In the genomic region with DNA sequence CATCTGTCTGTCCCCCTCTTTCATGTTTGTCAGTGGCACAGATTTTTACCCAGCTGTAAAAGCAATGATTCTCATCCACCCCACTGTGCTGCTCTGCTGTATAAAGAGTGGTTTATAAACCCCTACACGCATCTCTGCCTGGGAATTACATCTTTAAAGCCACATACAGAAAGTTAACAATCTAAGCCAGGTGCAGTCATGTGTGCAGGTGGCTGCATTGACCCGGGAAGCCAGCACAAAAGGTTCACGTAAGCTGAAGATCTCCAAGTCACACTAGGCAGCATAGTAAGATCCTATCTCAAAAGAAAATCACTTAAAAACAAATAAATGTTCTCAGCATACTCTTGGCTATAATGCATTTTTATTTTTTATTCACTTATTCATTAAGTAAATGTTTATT, we compare ENCODE assay signal across 8 mouse cellular contexts. TPM values are rescaled to one million over a fixed set of nuclear protein-coding genes. Genes with fewer than 3 reads are reported as not detected.
A peak's percentile ranks its signal among the peaks of the same experiment; 100 is the strongest.
DNase-seq lines count a peak whose midpoint lies in the region; ATAC-seq and TF ChIP-seq lines count a peak whose summit lies in the region.

No protein-coding gene starts in this region.

- DNase-seq in heart, adult 2 months = no peak
- DNase-seq in midbrain, embryonic 11.5 days (ENCODE audit: low spot score, missing footprints) = no peak
- DNase-seq in limb, embryonic 10.5 days (ENCODE audit: low spot score) = no peak
- no peak for DNase-seq in spleen, postnatal 10 days (ENCODE audit: low spot score in 2 of 2)
- no peak for DNase-seq in adrenal gland, postnatal 4 days (ENCODE audit: low spot score in 2 of 2)

- no peak for TF ChIP-seq CTCF in heart, adult 2 months (IDR thresholded peaks at IDR 0.05)
- TF ChIP-seq CTCF in small intestine, adult 2 months (IDR thresholded peaks at IDR 0.05; ENCODE audit: extremely low read depth, insufficient read length, insufficient replicate concordance, low read depth, low read length) = no peak

- H3K4me2 ChIP-seq in heart, embryonic 13.5 days = peak overlapping the region; percentile 76
- H3K4me2 ChIP-seq in midbrain, embryonic 11.5 days = peak overlapping the region; percentile 26; the same call in 1 of the 2 replicates
- no peak overlapping the region; the same call in 1 of the 2 replicates for H3K4me2 ChIP-seq in midbrain, embryonic 13.5 days (replicated peaks)

- no peak for TF ChIP-seq POLR2A in heart, adult 2 months (IDR thresholded peaks at IDR 0.05; ENCODE audit: insufficient read depth, low read depth, low read length)
- TF ChIP-seq POLR2A in small intestine, adult 2 months (IDR thresholded peaks at IDR 0.05; ENCODE audit: low read depth, low read length) = no peak

- no peaks in the 10 kb centered on the region for H3K27me3 ChIP-seq in heart, embryonic 13.5 days (replicated peaks)
- H3K27me3 ChIP-seq in heart, adult 2 months (ENCODE audit: control insufficient read depth, insufficient read depth, low read length) = no peaks in the 10 kb centered on the region
- no peaks in the 10 kb centered on the region for H3K27me3 ChIP-seq in midbrain, embryonic 11.5 days (ENCODE audit: control insufficient read depth, insufficient read depth, low read length)
- no peaks in the 10 kb centered on the region for H3K27me3 ChIP-seq in midbrain, embryonic 13.5 days
- H3K27me3 ChIP-seq in limb, embryonic 10.5 days (ENCODE audit: low read depth, poor library complexity, severe bottlenecking) = no peaks in the 10 kb centered on the region
- no peaks in the 10 kb centered on the region for H3K27me3 ChIP-seq in small intestine, adult 2 months (ENCODE audit: control insufficient read depth, insufficient read depth, low read length)

- 71% methylated on average over 3 of the region's 3 CpGs for WGBS in heart, embryonic 13.5 days
- WGBS in heart, adult 2 months = 82% methylated on average over 3 of the region's 3 CpGs
- WGBS in midbrain, embryonic 11.5 days = 27% methylated on average over 3 of the region's 3 CpGs
- 20% methylated on average over 3 of the region's 3 CpGs for WGBS in midbrain, embryonic 13.5 days
- WGBS in limb, embryonic 10.5 days = 79% methylated on average over 3 of the region's 3 CpGs
- WGBS in small intestine, adult 2 months = 14% methylated on average over 3 of the region's 3 CpGs

- TF ChIP-seq EP300 in heart, adult 2 months (IDR thresholded peaks at IDR 0.05; ENCODE audit: insufficient read depth, low read depth, low read length) = no peak

- peak overlapping the region; percentile 49; the same call in 1 of the 2 replicates for H3K4me3 ChIP-seq in heart, embryonic 13.5 days
- no peak overlapping the region for H3K4me3 ChIP-seq in heart, adult 2 months
- H3K4me3 ChIP-seq in midbrain, embryonic 11.5 days (ENCODE audit: low read depth, low read length) = no peak overlapping the region
- no peak overlapping the region for H3K4me3 ChIP-seq in midbrain, embryonic 13.5 days (replicated peaks)
- peak overlapping the region; percentile 45; the same call in 1 of the 2 replicates for H3K4me3 ChIP-seq in limb, embryonic 10.5 days
- H3K4me3 ChIP-seq in small intestine, adult 2 months (ENCODE audit: low read depth, low read length) = no peak overlapping the region

- no peak overlapping the region for H3K9ac ChIP-seq in heart, embryonic 13.5 days
- H3K9ac ChIP-seq in heart, adult 2 months (ENCODE audit: low read depth, low read length) = no peak overlapping the region
- no peak overlapping the region for H3K9ac ChIP-seq in midbrain, embryonic 11.5 days (ENCODE audit: low read length)
- H3K9ac ChIP-seq in midbrain, embryonic 13.5 days (replicated peaks) = no peak overlapping the region

- H3K27ac ChIP-seq in heart, embryonic 13.5 days (replicated peaks) = no peak overlapping the region
- H3K27ac ChIP-seq in heart, adult 2 months = no peak overlapping the region
- H3K27ac ChIP-seq in midbrain, embryonic 11.5 days (ENCODE audit: low read depth, low read length) = no peak overlapping the region
- H3K27ac ChIP-seq in midbrain, embryonic 13.5 days = no peak overlapping the region
- H3K27ac ChIP-seq in limb, embryonic 10.5 days = no peak overlapping the region
- H3K27ac ChIP-seq in small intestine, adult 2 months (ENCODE audit: insufficient read depth, low read depth, low read length) = peak overlapping the region; percentile 28

- peaks cover 10% of the 10 kb centered on the region for H3K4me1 ChIP-seq in heart, embryonic 13.5 days
- H3K4me1 ChIP-seq in heart, adult 2 months (ENCODE audit: control insufficient read depth, insufficient read depth, low read length) = no peaks in the 10 kb centered on the region
- 0 out of 2 replicates have a peak, but pooled peaks cover 2% of the 10 kb centered on the region for H3K4me1 ChIP-seq in midbrain, embryonic 11.5 days (ENCODE audit: control insufficient read depth, insufficient read depth, low read length)
- no peaks in the 10 kb centered on the region for H3K4me1 ChIP-seq in midbrain, embryonic 13.5 days (replicated peaks)
- peaks cover 6% of the 10 kb centered on the region for H3K4me1 ChIP-seq in limb, embryonic 10.5 days
- peaks cover 2% of the 10 kb centered on the region; the same call in 1 of the 2 replicates for H3K4me1 ChIP-seq in small intestine, adult 2 months (ENCODE audit: control insufficient read depth, insufficient read depth, insufficient read length, low read length)

- no peak for ATAC-seq in heart, embryonic 13.5 days (ENCODE audit: extremely low read depth, insufficient number of reproducible peaks, low FRiP score, low TSS enrichment)
- no peak for ATAC-seq in midbrain, embryonic 11.5 days (ENCODE audit: low FRiP score)
- ATAC-seq in midbrain, embryonic 13.5 days = no peak

- peaks cover 40% of the 10 kb centered on the region for H3K36me3 ChIP-seq in heart, embryonic 13.5 days
- no peaks in the 10 kb centered on the region for H3K36me3 ChIP-seq in heart, adult 2 months (ENCODE audit: control insufficient read depth, insufficient read depth, low read length)
- H3K36me3 ChIP-seq in midbrain, embryonic 11.5 days (ENCODE audit: control insufficient read depth, insufficient read depth, low read length) = peaks cover 3% of the 10 kb centered on the region; the same call in 1 of the 2 replicates
- H3K36me3 ChIP-seq in midbrain, embryonic 13.5 days = 0 out of 2 replicates have a peak, but pooled peaks cover 7% of the 10 kb centered on the region
- peaks cover 22% of the 10 kb centered on the region for H3K36me3 ChIP-seq in limb, embryonic 10.5 days
- no peaks in the 10 kb centered on the region for H3K36me3 ChIP-seq in small intestine, adult 2 months (ENCODE audit: control insufficient read depth, insufficient read depth, low read length)

- no peaks in the 10 kb centered on the region for H3K79me2 ChIP-seq in heart, adult 2 months (replicated peaks; ENCODE audit: control insufficient read depth, insufficient read depth, low read length)

- no peaks in the 10 kb centered on the region for H3K9me3 ChIP-seq in heart, embryonic 13.5 days
- H3K9me3 ChIP-seq in midbrain, embryonic 11.5 days (ENCODE audit: control insufficient read depth, low read length) = no peaks in the 10 kb centered on the region
- no peaks in the 10 kb centered on the region for H3K9me3 ChIP-seq in midbrain, embryonic 13.5 days
- no peaks in the 10 kb centered on the region for H3K9me3 ChIP-seq in limb, embryonic 10.5 days (replicated peaks)

- intact Hi-C loops in heart, adult 2 months (cut with DNase I) = no loop called here

RNA-seq across cellular contexts. Expression of a gene that starts 14.8 kb away (rescaled TPM):
- 7.5 and 8.8 TPM in 2 replicates for polyA plus RNA-seq in heart, embryonic 13.5 days (2015; fragmentation: Nextera tagmentation; extraction: Ambion mirVana)
- total RNA-seq in heart, adult 2 months (2021) = 10 to 100 TPM; 16.6 to 18.4 TPM
- polyA plus RNA-seq in heart, adult 2 months (2012; rRNA removed) = 6.5 and 9.1 TPM in 2 replicates
- polyA plus RNA-seq in midbrain, embryonic 11.5 days (2014; fragmentation: Nextera tagmentation; extraction: Ambion mirVana) = 7.8 and 8.8 TPM in 2 replicates
- 9.7 and 12.2 TPM in 2 replicates for polyA plus RNA-seq in midbrain, embryonic 13.5 days (2015; fragmentation: Nextera tagmentation; extraction: Ambion mirVana)
- polyA plus RNA-seq in limb, embryonic 10.5 days (2016; fragmentation: Nextera tagmentation; extraction: Ambion mirVana) = 10.0 and 11.2 TPM in 2 replicates
- 6.0 and 11.5 TPM in 2 replicates for polyA plus RNA-seq in small intestine, adult 2 months (2012; rRNA removed)
- total RNA-seq in adrenal gland, postnatal 4 days (2021) = 10 to 100 TPM; 37.4 to 40.0 TPM

RNA-seq across cellular contexts. Expression of a gene that starts 47.4 kb away (rescaled TPM):
- polyA plus RNA-seq in heart, embryonic 13.5 days (2015; fragmentation: Nextera tagmentation; extraction: Ambion mirVana) = 338 and 379 TPM in 2 replicates
- 100 to 1,000 TPM; 414 to 481 TPM for total RNA-seq in heart, adult 2 months (2021)
- polyA plus RNA-seq in heart, adult 2 months (2012; rRNA removed) = 149 and 190 TPM in 2 replicates
- 465 and 509 TPM in 2 replicates for polyA plus RNA-seq in midbrain, embryonic 11.5 days (2014; fragmentation: Nextera tagmentation; extraction: Ambion mirVana)
- 462 and 473 TPM in 2 replicates for polyA plus RNA-seq in midbrain, embryonic 13.5 days (2015; fragmentation: Nextera tagmentation; extraction: Ambion mirVana)
- 676 and 742 TPM in 2 replicates for polyA plus RNA-seq in limb, embryonic 10.5 days (2016; fragmentation: Nextera tagmentation; extraction: Ambion mirVana)
- 261 and 396 TPM in 2 replicates for polyA plus RNA-seq in small intestine, adult 2 months (2012; rRNA removed)
- total RNA-seq in adrenal gland, postnatal 4 days (2021) = 100 to 1,000 TPM; 864 to 879 TPM

RNA-seq across cellular contexts. Expression of a gene that starts 47.4 kb away (rescaled TPM):
- 299 and 320 TPM in 2 replicates for polyA plus RNA-seq in heart, embryonic 13.5 days (2015; fragmentation: Nextera tagmentation; extraction: Ambion mirVana)
- 100 to 1,000 TPM; 746 to 840 TPM for total RNA-seq in heart, adult 2 months (2021)
- 295 and 563 TPM in 2 replicates for polyA plus RNA-seq in heart, adult 2 months (2012; rRNA removed)
- polyA plus RNA-seq in midbrain, embryonic 11.5 days (2014; fragmentation: Nextera tagmentation; extraction: Ambion mirVana) = 138 and 152 TPM in 2 replicates
- 134 and 143 TPM in 2 replicates for polyA plus RNA-seq in midbrain, embryonic 13.5 days (2015; fragmentation: Nextera tagmentation; extraction: Ambion mirVana)
- polyA plus RNA-seq in limb, embryonic 10.5 days (2016; fragmentation: Nextera tagmentation; extraction: Ambion mirVana) = 151 and 163 TPM in 2 replicates
- polyA plus RNA-seq in small intestine, adult 2 months (2012; rRNA removed) = 11.2 and 19.9 TPM in 2 replicates
- total RNA-seq in adrenal gland, postnatal 4 days (2021) = 100 to 1,000 TPM; 207 to 213 TPM

Comparison
In these comparisons a context has a peak if more than half of its experiments do, and no peak if none do; other contexts are left out.
1. H3K4me3 ChIP-seq: peak in heart, embryonic 13.5 days (single experiment) and limb, embryonic 10.5 days (single experiment); none in heart, adult 2 months (single experiment), midbrain, embryonic 11.5 days (single experiment), midbrain, embryonic 13.5 days (single experiment) and small intestine, adult 2 months (single experiment).